Mouse (Mus musculus) olfactory bulb, adult 2 months (tissue): Measurements from ENCODE around the gene Ryr2. TPM values are rescaled to one million over a fixed set of nuclear protein-coding genes. Genes with fewer than 3 reads are reported as not detected.

ENCODE experiments used
- H3K27ac ChIP-seq: fragments of 200-500 bp; 2 replicates; pipeline ENCODE4 v1.5.1; 2012; ENCODE audit warnings: low read depth, low read length; ENCODE audit not compliant: insufficient read depth
- H3K4me1 ChIP-seq: fragments of 200-500 bp; 2 replicates; pipeline ENCODE4 v1.6.1; 2012; ENCODE audit warnings: low read length; ENCODE audit not compliant: control insufficient read depth, insufficient read depth
- H3K4me3 ChIP-seq: fragments of 200-500 bp; 2 replicates; pipeline ENCODE4 v1.5.1; 2012; ENCODE audit warnings: mild to moderate bottlenecking, low read depth, low read length, moderate library complexity; ENCODE audit not compliant: insufficient read depth
- CTCF ChIP-seq: fragments of 200-500 bp; IDR thresholded peaks from 2 replicates; pipeline ENCODE4 v1.5.1; 2012; ENCODE audit warnings: low read depth, mild to moderate bottlenecking, low read length, moderate library complexity; ENCODE audit not compliant: insufficient read depth
- POLR2A ChIP-seq: fragments of 200-500 bp; IDR thresholded peaks from 2 replicates; pipeline ENCODE4 v1.6.1; 2012; ENCODE audit warnings: mild to moderate bottlenecking, low read depth, low read length, moderate library complexity; ENCODE audit not compliant: insufficient read depth
- WGBS: fragments of 180-500 bp; shearing (Covaris S2); methylation state at CpG from one replicate; pipeline ENCODE4 v1.1.7; 2018; 5-methylcytosine and 5-hydroxymethylcytosine counted together
- polyA plus RNA-seq: library from polyadenylated mRNA; stranded (reverse); fragments of >200 nt; gene quantifications from 2 replicates; pipeline ENCODE4 v1.2.4, GENCODE M21; 2012; ENCODE audit warnings: low replicate concordance; ENCODE audit not compliant: missing spikeins, insufficient read depth, insufficient read length

Ryr2 gene
- polyA plus RNA-seq, 1 experiment: 196 TPM

DNA sequence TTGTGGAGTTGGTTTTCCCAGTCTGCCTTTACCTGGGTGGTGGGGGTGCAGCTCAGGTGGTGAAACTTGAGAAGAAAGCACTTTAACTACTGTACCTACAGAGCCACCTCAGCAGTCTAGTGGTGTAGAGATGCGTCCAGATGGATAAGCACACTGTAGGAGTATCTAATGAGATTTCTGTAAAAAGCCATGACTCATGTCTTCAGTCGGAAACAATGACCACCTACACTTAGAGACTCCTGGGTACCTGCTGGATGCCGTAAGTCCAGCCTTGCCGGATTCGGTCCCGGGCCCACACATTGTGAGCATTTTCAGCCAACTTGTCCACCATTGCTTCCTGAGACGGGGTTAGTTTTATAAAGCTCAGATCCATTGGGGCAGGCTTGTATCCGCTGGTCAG is 334.6 kb downstream of the Ryr2 start:
- Histone ChIP-seq H3K4me1 (no peaks in the 10 kb centered on the region), H3K27ac (no peak overlapping the region), H3K4me3 (no peak overlapping the region)
- TF ChIP-seq POLR2A: no peak
- no peak for TF ChIP-seq CTCF
- WGBS: 89% methylated on average over 8 of the region's 8 CpGs

DNA sequence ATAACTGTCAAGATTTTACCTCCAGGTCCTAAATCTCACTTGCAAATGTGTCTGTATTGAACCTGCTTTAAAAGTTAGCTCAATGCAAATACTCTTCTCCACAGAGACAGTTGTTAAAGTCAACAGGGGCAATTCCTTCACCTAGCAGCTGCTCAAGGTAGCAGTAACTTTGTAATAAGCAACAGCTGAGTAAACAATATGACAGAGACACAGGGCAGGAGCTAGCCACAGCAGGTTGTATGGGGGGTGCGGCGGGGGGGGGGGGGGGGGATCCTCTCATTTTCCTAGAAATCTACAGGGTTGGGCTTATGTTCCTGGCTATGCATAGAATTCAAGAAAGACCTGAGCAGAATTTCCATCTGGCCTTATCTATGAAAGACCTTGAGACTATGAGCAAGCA is 339.8 kb downstream of the Ryr2 start:
- 72% methylated on average over 2 of the region's 2 CpGs for WGBS
- TF ChIP-seq CTCF (no peak), POLR2A (no peak)
- Histone ChIP-seq H3K27ac (no peak overlapping the region), H3K4me3 (no peak overlapping the region), H3K4me1 (no peaks in the 10 kb centered on the region)

DNA sequence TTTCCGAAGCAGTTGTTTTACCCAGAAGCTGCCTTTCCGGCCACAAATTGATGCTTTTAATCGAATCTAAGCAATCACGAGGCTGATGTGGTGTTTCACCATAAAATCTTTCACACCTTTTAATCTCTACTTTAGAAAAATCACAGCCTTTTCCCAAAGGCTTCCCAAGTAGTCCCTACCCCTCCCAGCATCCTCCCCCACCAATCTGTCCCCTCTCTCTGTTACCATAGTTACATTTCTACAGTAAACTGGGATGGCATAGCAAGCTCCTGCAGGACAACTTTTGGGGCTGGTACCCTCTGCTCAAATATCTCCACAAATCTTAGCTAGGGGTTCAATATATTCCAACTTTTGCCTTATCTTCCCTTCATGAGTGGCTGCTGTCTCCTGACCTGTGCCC is 342.8 kb downstream of the Ryr2 start:
- WGBS: 64% methylated on average over 4 of the region's 4 CpGs
- H3K4me3 ChIP-seq: no peak overlapping the region
- peaks cover 6% of the 10 kb centered on the region; the same call in 1 of the 2 replicates for H3K4me1 ChIP-seq
- TF ChIP-seq CTCF: no peak
- no peak for TF ChIP-seq POLR2A
- no peak overlapping the region for H3K27ac ChIP-seq

DNA sequence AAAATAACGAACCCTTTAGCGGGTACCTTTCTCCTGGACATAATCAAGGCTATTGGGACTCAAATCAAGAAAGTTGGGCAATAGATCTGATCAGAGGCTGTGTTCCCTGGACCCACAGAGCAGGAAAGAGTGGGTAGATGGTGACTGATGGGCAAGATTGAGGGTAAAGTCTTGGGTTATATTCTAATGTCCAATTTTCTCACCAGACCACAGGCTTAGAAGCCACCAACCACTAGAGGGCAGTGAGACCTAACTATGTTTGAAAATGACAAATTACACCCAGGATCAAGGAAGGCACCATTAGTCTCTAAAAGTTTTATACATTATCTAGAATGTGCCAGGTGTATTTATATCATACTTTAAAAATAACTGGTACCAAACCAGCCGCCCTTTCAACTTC is 343.6 kb downstream of the Ryr2 start:
- no peak overlapping the region for H3K27ac ChIP-seq
- peaks cover 9% of the 10 kb centered on the region for H3K4me1 ChIP-seq
- TF ChIP-seq CTCF: no peak
- no peak for TF ChIP-seq POLR2A
- no peak overlapping the region for H3K4me3 ChIP-seq
- WGBS: 80% methylated on average over 3 of the region's 3 CpGs

DNA sequence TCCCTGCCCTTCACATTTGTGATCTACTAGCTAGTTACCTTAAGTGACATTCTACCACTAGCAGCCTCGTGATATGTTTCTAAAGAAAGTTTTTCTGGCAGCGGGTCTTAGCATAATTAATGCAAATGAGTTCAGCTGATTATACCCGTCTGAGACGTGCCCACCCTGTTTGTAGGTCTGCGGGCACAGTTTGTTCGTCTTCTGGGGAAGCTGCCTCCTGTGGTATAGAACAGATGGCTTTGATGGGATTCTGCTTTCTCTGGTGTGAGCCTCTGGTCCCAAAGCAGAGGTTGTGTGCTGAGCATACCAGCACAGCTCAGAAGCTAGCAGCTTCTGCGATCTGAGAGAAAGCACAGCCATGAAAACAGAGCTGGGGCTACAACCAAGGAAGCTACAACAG is 348.9 kb downstream of the Ryr2 start:
- H3K4me3 ChIP-seq: no peak overlapping the region
- TF ChIP-seq CTCF (no peak), POLR2A (no peak)
- peaks cover 12% of the 10 kb centered on the region for H3K4me1 ChIP-seq
- peak overlapping the region; percentile 78 for H3K27ac ChIP-seq
- WGBS: 21% methylated on average over 7 of the region's 7 CpGs

DNA sequence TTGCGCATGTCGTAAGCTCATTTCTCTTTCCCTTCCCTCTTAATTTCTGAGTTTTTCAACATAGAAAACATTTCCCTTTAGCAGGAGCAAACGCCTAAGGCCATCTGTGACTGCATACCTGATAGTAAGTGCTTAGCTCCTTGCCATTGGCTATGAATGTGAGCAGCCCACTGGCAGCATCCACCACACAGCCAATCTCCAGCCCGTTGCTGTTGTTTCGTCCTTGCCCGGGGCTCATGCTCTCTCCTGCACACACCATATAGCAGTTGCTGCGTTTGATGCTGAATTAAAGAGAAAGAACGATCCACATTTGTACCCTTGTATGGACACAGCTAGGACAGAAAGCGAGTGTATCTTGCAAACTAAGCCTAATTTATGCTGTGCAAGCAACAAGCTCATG is 361.3 kb downstream of the Ryr2 start:
- no peak overlapping the region for H3K4me3 ChIP-seq
- 89% methylated on average over 9 of the region's 9 CpGs for WGBS
- TF ChIP-seq POLR2A: no peak
- no peak overlapping the region for H3K27ac ChIP-seq
- peaks cover 5% of the 10 kb centered on the region; the same call in 1 of the 2 replicates for H3K4me1 ChIP-seq

DNA sequence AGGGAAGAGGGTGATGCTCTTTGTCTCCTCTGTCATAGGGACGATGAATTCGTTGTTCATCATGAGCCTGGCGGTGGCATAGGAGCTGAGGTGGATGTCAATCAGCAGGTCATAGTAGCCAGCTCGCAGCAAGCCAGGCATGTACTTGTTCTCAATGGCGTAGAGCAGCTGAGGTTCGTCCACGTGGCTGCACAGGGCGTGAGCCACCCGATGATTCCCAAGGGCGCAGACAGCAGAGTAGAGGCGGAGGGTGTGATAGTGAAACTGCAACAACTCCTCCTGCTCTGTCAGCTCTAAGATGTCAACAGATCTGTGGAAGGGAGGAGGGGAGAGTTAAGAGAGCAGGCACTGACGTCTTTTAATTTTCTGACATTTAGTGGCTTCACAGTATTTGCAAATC is 368.5 kb downstream of the Ryr2 start:
- Histone ChIP-seq H3K4me1 (0 out of 2 replicates have a peak, but pooled peaks cover 2% of the 10 kb centered on the region), H3K4me3 (no peak overlapping the region), H3K27ac (no peak overlapping the region)
- 77% methylated on average over 12 of the region's 12 CpGs for WGBS
- no peak for TF ChIP-seq POLR2A
- TF ChIP-seq CTCF: no peak

DNA sequence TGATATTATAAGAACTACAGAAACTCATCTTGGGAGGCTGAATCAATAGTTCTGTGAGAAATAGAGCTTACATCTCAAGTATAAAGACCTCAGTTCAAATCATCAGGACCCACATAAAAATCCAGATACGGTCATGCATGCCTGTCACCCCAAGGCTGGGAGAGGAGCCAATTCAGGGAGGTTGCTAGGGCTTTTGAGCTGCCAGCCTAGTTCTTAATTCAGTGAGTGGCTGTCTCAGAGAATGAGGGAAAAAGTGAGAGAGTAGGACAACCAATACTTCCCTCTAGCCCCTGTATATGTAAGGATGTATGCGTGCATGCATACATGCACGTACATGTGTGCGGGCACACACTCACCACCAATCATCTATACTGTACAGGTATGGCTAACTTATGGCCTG is 390.5 kb downstream of the Ryr2 start:
- Histone ChIP-seq H3K4me1 (no peaks in the 10 kb centered on the region), H3K27ac (no peak overlapping the region), H3K4me3 (no peak overlapping the region)
- WGBS: 73% methylated on average over 4 of the region's 4 CpGs
- TF ChIP-seq POLR2A (no peak), CTCF (no peak)

DNA sequence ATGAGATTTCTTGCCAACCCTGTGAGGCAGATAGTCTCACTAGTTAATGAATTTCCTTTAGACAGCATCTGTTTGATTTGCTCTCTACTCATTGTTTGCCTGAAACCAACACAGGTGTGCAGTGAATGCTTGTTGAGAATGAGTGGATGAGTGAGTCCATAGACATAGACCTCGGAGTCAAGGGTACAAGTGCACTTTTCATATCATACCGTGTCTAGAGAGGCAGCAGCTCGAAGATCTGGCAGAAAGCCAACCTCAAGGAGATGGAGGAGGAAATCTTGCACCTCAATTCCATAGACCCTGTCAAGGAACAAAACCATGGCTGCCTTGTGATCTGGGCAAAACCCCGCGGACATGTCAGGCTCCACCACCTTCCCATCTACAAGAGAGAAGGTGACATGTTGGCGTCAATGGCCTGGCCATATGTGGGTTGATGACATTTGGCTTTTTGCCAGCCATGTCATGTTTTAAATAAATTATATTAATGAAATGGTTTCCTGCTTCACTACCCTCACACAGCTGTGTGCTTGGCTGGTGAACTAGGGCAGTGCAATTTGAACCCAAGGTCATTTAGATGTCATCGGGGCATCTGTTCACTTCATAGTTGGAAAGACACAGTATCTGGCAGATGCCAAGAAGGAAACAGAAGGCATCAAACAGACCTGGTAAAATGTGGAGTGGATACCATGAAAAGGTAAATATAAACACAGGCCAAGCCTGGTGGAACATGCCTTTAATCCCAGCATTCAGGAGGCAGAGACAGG is 396.9 kb downstream of the Ryr2 start:
- H3K4me3 ChIP-seq: no peak overlapping the region
- no peaks in the 10 kb centered on the region for H3K4me1 ChIP-seq
- no peak for TF ChIP-seq CTCF
- TF ChIP-seq POLR2A: no peak
- 74% methylated on average over 7 of the region's 7 CpGs for WGBS
- H3K27ac ChIP-seq: no peak overlapping the region

DNA sequence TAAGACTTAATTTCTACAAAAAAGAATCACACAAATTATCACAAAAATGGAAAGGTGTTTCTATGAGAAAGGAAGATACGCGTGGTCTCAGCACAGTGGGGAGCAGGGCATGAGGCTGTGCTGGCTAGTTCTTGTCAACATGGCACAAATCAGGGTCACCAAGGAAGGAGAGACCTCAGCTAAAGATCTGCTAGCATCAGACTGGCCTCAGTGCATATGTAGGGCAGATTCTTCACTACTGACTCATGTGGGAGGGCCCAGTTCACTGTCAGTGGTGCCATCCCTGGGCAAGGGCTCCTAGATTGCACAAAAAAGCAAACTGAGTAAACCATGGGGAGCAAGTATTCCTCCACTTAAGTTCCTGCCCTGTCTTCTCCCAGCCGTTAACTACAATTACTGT is 405.0 kb downstream of the Ryr2 start:
- no peak for TF ChIP-seq POLR2A
- no peak for TF ChIP-seq CTCF
- H3K4me1 ChIP-seq: no peaks in the 10 kb centered on the region
- peak overlapping the region; percentile 6; the same call in 1 of the 2 replicates for H3K27ac ChIP-seq
- no peak overlapping the region for H3K4me3 ChIP-seq
- 75% methylated on average over 3 of the region's 3 CpGs for whole genome bisulfite sequencing
